Mouse (Mus musculus) gastrocnemius, adult 8-10 months (tissue): Measurements from ENCODE around the gene Car9. TPM values are rescaled to one million over a fixed set of nuclear protein-coding genes. Genes with fewer than 3 reads are reported as not detected.
"Not testable (repeated sequence)": the region's sequence is repeated elsewhere in the genome, so short reads cannot be mapped to it uniquely, and the experiment has no call there.

ENCODE experiments used
- DNase-seq, 2 experiments: peaks; one replicate each; pipeline ENCODE4 v3.0.0; 2022; ENCODE audit warnings: low spot score in 2 of 2
- total RNA-seq, 4 experiments: library from RNA; stranded (reverse); gene quantifications; 2 replicates each; pipeline ENCODE4 v1.2.4; 2022

Car9 gene
- total RNA-seq, 4 experiments from 2014 or later, result 3.2 to 8.8 (median 3.8) TPM

- peak; percentile 79 to 82 for DNase-seq
Measured at GRCm38 (mm10) chr4:43519956-43520355, 13.2 kb downstream of the Car9 start.

- no peak for DNase-seq
Measured at GRCm38 (mm10) chr4:43527880-43528279, 21.1 kb downstream of the Car9 start.

- no peak for DNase-seq
Measured at GRCm38 (mm10) chr4:43528487-43528886, 21.7 kb downstream of the Car9 start.

GRCm38 (mm10) chr4:43530081-43530501, 23.3 kb downstream of the Car9 start:
- peak in 1 of 2 experiments; percentile 43 for DNase-seq

GRCm38 (mm10) chr4:43530581-43530980, 23.8 kb downstream of the Car9 start:
- DNase-seq, result peak; percentile 65

GRCm38 (mm10) chr4:43533270-43533669, 26.5 kb downstream of the Car9 start:
- DNase-seq, result no peak

- no peak for DNase-seq
Measured at GRCm38 (mm10) chr4:43535628-43536027, 28.9 kb downstream of the Car9 start.

GRCm38 (mm10) chr4:43536031-43536430, 29.3 kb downstream of the Car9 start:
- no peak for DNase-seq

- no peak for DNase-seq
Measured at GRCm38 (mm10) chr4:43542044-43542443, 35.3 kb downstream of the Car9 start.

GRCm38 (mm10) chr4:43546375-43547047, 39.7 kb downstream of the Car9 start:
- no peak for DNase-seq

- DNase-seq, result no peak
Measured at GRCm38 (mm10) chr4:43547160-43547559, 40.4 kb downstream of the Car9 start.

GRCm38 (mm10) chr4:43549055-43549454, 42.3 kb downstream of the Car9 start:
- no peak for DNase-seq

- DNase-seq, result not testable (repeated sequence)
Measured at GRCm38 (mm10) chr4:43551854-43552253, 45.1 kb downstream of the Car9 start.

- no peak for DNase-seq
Measured at GRCm38 (mm10) chr4:43552437-43552836, 45.7 kb downstream of the Car9 start.

- no peak for DNase-seq
Measured at GRCm38 (mm10) chr4:43553891-43554290, 47.1 kb downstream of the Car9 start.

GRCm38 (mm10) chr4:43555926-43556325, 49.2 kb downstream of the Car9 start:
- DNase-seq, result no peak

- DNase-seq, result no peak
Measured at GRCm38 (mm10) chr4:43558028-43558630, 51.4 kb downstream of the Car9 start.

GRCm38 (mm10) chr4:43558631-43559356, 52.0 kb downstream of the Car9 start:
- peak in 1 of 2 experiments; percentile 24 for DNase-seq

- DNase-seq, result no peak
Measured at GRCm38 (mm10) chr4:43559519-43560242, 52.9 kb downstream of the Car9 start.

- peak; percentile 27 to 32 for DNase-seq
Measured at GRCm38 (mm10) chr4:43560243-43560611, 53.5 kb downstream of the Car9 start.

- no peak for DNase-seq
Measured at GRCm38 (mm10) chr4:43560976-43561375, 54.2 kb downstream of the Car9 start.
